Mouse (Mus musculus) thymus, adult 2 months (tissue): ENCODE measurements around the gene Itga6.

Experiments
- CTCF ChIP-seq: fragments of 200-500 bp; IDR thresholded peaks from 2 replicates; pipeline ENCODE4 v1.5.1; 2012; ENCODE audit warnings: mild to moderate bottlenecking, control low read depth, low read length, moderate library complexity, borderline replicate concordance; ENCODE audit not compliant: control insufficient read depth, poor library complexity, insufficient read depth; ENCODE audit errors: extremely low read depth
- POLR2A ChIP-seq: fragments of 200-500 bp; IDR thresholded peaks from 2 replicates; pipeline ENCODE4 v1.6.1; 2012; ENCODE audit warnings: mild to moderate bottlenecking, low read length, control low read depth, moderate library complexity; ENCODE audit not compliant: control insufficient read depth, poor library complexity, insufficient read depth; ENCODE audit errors: extremely low read depth

- TF ChIP-seq CTCF: no peak
- TF ChIP-seq POLR2A: no peak
Measured at GRCm38 (mm10) chr2:71725446-71725845, 20.0 kb upstream of the Itga6 start.
